Mouse (Mus musculus) MEL (cell line): ENCODE results near the gene Ankrd24. TPM values are rescaled to one million over a fixed set of nuclear protein-coding genes. Genes with fewer than 3 reads are reported as not detected.

Experiments
- DNase-seq: peaks from one replicate; pipeline ENCODE4 v3.0.0; 2011; ENCODE audit warnings: low read depth, low spot score
- H3K27ac ChIP-seq: 2 replicates; pipeline ENCODE4 v1.5.1; 2012; ENCODE audit warnings: low read depth, mild to moderate bottlenecking, control low read depth, low read length, moderate library complexity; ENCODE audit not compliant: control insufficient read depth
- H3K27me3 ChIP-seq, 2 experiments: fragments of 150-350 bp in 1 of 2; sonication (generic) in 1 of 2; 2 replicates each; pipeline ENCODE4 v1.6.1; 2012; ENCODE audit warnings: low read length in 2 of 2, mild to moderate bottlenecking in 2 of 2, improper control_type of control experiment in 1 of 2, moderate library complexity in 1 of 2; ENCODE audit not compliant: insufficient read depth in 2 of 2, control insufficient read depth in 1 of 2
- H3K36me3 ChIP-seq, 2 experiments: 2 replicates each; pipeline ENCODE4 v1.6.1; 2012 to 2014; ENCODE audit warnings: low read length in 2 of 2, improper control_type of control experiment in 1 of 2, inconsistent platforms in 1 of 2, mild to moderate bottlenecking in 1 of 2; ENCODE audit not compliant: insufficient read depth in 2 of 2, control insufficient read depth in 1 of 2
- H3K4me1 ChIP-seq, 2 experiments: fragments of 150-350 bp in 1 of 2; sonication (generic) in 1 of 2; 2 replicates each; pipeline ENCODE4 v1.6.1; 2012; ENCODE audit warnings: low read length in 2 of 2, improper control_type of control experiment in 1 of 2, mild to moderate bottlenecking in 1 of 2; ENCODE audit not compliant: insufficient read depth in 2 of 2, control insufficient read depth in 1 of 2
- H3K4me3 ChIP-seq, 2 experiments: fragments of 150-350 bp in 1 of 2; sonication (generic) in 1 of 2; 2 replicates each; pipeline ENCODE4 v1.5.1; 2012; ENCODE audit warnings: low read depth in 2 of 2, low read length in 2 of 2, mild to moderate bottlenecking in 2 of 2, moderate library complexity in 2 of 2, control low read depth in 1 of 2, improper control_type of control experiment in 1 of 2; ENCODE audit not compliant: control insufficient read depth in 1 of 2, insufficient read depth in 1 of 2
- H3K79me2 ChIP-seq: 2 replicates; pipeline ENCODE4 v1.6.1; 2012; ENCODE audit warnings: mild to moderate bottlenecking, low read length, moderate library complexity; ENCODE audit not compliant: control insufficient read depth, poor library complexity, insufficient read depth
- H3K9ac ChIP-seq: 2 replicates; pipeline ENCODE4 v1.6.1; 2012; ENCODE audit warnings: low read depth, mild to moderate bottlenecking, control low read depth, low read length, moderate library complexity; ENCODE audit not compliant: control insufficient read depth, poor library complexity, severe bottlenecking
- H3K9me3 ChIP-seq: fragments of 150-350 bp; sonication (generic); replicated peaks from 2 replicates; pipeline ENCODE4 v1.6.1; 2012; ENCODE audit warnings: mild to moderate bottlenecking, low read length, improper control_type of control experiment, moderate library complexity; ENCODE audit not compliant: insufficient read depth
- BHLHE40 ChIP-seq: IDR thresholded peaks from 2 replicates; pipeline ENCODE4 v1.6.1; 2012; ENCODE audit warnings: low read depth, mild to moderate bottlenecking, inconsistent platforms, low read length, improper control_type of control experiment, borderline replicate concordance
- E2F4 ChIP-seq: IDR thresholded peaks from 2 replicates; pipeline ENCODE4 v1.6.1; 2011; ENCODE audit warnings: low read depth, low read length, improper control_type of control experiment, borderline replicate concordance
- EP300 ChIP-seq, 2 experiments: IDR thresholded peaks; 2 replicates each; pipeline ENCODE4 v1.6.1; 2011; ENCODE audit warnings: improper control_type of control experiment in 2 of 2, low read length in 2 of 2, low read depth in 1 of 2, mild to moderate bottlenecking in 1 of 2
- GABPA ChIP-seq: IDR thresholded peaks from 2 replicates; pipeline ENCODE4 v1.6.1; 2012; ENCODE audit warnings: low read depth, mild to moderate bottlenecking, inconsistent platforms, low read length, improper control_type of control experiment, moderate library complexity
- GATA1 ChIP-seq: IDR thresholded peaks from 2 replicates; pipeline ENCODE4 v1.6.1; 2011; ENCODE audit warnings: low read depth, low read length, improper control_type of control experiment
- HCFC1 ChIP-seq: IDR thresholded peaks from 2 replicates; pipeline ENCODE4 v1.6.1; 2012; ENCODE audit warnings: low read depth, mild to moderate bottlenecking, inconsistent platforms, low read length, improper control_type of control experiment, moderate library complexity
- JUND ChIP-seq: IDR thresholded peaks from 2 replicates; pipeline ENCODE4 v1.6.1; 2011; ENCODE audit warnings: low read depth, mild to moderate bottlenecking, improper control_type of control experiment, low read length
- KAT2A ChIP-seq: conservative IDR thresholded peaks from 2 replicates; pipeline ENCODE4 v1.6.1; 2012; ENCODE audit warnings: low read depth, low read length, improper control_type of control experiment, inconsistent platforms
- MAFK ChIP-seq: IDR thresholded peaks from 2 replicates; pipeline ENCODE4 v1.6.1; 2011; ENCODE audit warnings: low read depth, mild to moderate bottlenecking, low read length, improper control_type of control experiment, borderline replicate concordance
- MAX ChIP-seq: IDR thresholded peaks from 2 replicates; pipeline ENCODE4 v1.6.1; 2011; ENCODE audit warnings: low read length, improper control_type of control experiment
- MAZ ChIP-seq: IDR thresholded peaks from 2 replicates; pipeline ENCODE4 v1.6.1; 2012; ENCODE audit warnings: low read depth, mild to moderate bottlenecking, inconsistent platforms, low read length, improper control_type of control experiment
- MEF2A ChIP-seq: IDR thresholded peaks from 2 replicates; pipeline ENCODE4 v1.6.1; 2014; ENCODE audit warnings: low read depth, mild to moderate bottlenecking, inconsistent platforms, low read length, improper control_type of control experiment; ENCODE audit not compliant: poor library complexity, insufficient replicate concordance, severe bottlenecking; ENCODE audit errors: extremely low read depth
- MXI1 ChIP-seq: IDR thresholded peaks from 2 replicates; pipeline ENCODE4 v1.6.1; 2011; ENCODE audit warnings: mild to moderate bottlenecking, low read depth, low read length, improper control_type of control experiment
- MYB ChIP-seq: IDR thresholded peaks from 2 replicates; pipeline ENCODE4 v1.6.1; 2011; ENCODE audit warnings: mild to moderate bottlenecking, low read depth, low read length, improper control_type of control experiment
- MYC ChIP-seq: IDR thresholded peaks from 2 replicates; pipeline ENCODE4 v1.6.1; 2011; ENCODE audit warnings: low read depth, mild to moderate bottlenecking, low read length, improper control_type of control experiment, moderate library complexity
- NELFE ChIP-seq: IDR thresholded peaks from 2 replicates; pipeline ENCODE4 v1.6.1; 2011; ENCODE audit warnings: low read depth, low read length, improper control_type of control experiment
- NRF1 ChIP-seq: IDR thresholded peaks from 2 replicates; pipeline ENCODE4 v1.6.1; 2014; ENCODE audit warnings: low read depth, mild to moderate bottlenecking, inconsistent platforms, low read length, improper control_type of control experiment, moderate library complexity; ENCODE audit not compliant: poor library complexity, insufficient read depth, severe bottlenecking
- POLR2A ChIP-seq, 2 experiments: IDR thresholded peaks; 2 replicates each; pipeline ENCODE4 v1.6.1; 2011 to 2012; ENCODE audit warnings: low read length in 2 of 2, mild to moderate bottlenecking in 2 of 2, control low read depth in 1 of 2, improper control_type of control experiment in 1 of 2, low read depth in 1 of 2, moderate library complexity in 1 of 2; ENCODE audit not compliant: control insufficient read depth in 1 of 2, insufficient read depth in 1 of 2, poor library complexity in 1 of 2
- POLR2AphosphoS2 ChIP-seq: IDR thresholded peaks from 2 replicates; pipeline ENCODE4 v1.6.1; 2011; ENCODE audit warnings: low read length, improper control_type of control experiment
- POLR2AphosphoS5 ChIP-seq: IDR thresholded peaks from 2 replicates; pipeline ENCODE4 v1.6.1; 2012; ENCODE audit warnings: low read depth, borderline replicate concordance, mild to moderate bottlenecking, inconsistent platforms, low read length, moderate library complexity, mixed read lengths
- RAD21 ChIP-seq: IDR thresholded peaks from 2 replicates; pipeline ENCODE4 v1.6.1; 2011; ENCODE audit warnings: mild to moderate bottlenecking, low read depth, low read length, improper control_type of control experiment
- RCOR1 ChIP-seq: IDR thresholded peaks from 2 replicates; pipeline ENCODE4 v1.6.1; 2012; ENCODE audit warnings: low read depth, mild to moderate bottlenecking, inconsistent platforms, low read length, improper control_type of control experiment
- SIN3A ChIP-seq: IDR thresholded peaks from 2 replicates; pipeline ENCODE4 v1.6.1; 2012; ENCODE audit warnings: low read length, improper control_type of control experiment, inconsistent platforms
- TAL1 ChIP-seq: IDR thresholded peaks from 2 replicates; pipeline ENCODE4 v1.6.1; 2012; ENCODE audit warnings: mild to moderate bottlenecking, inconsistent platforms, low read length, moderate library complexity, mixed read lengths
- TCF12 ChIP-seq: IDR thresholded peaks from 2 replicates; pipeline ENCODE4 v1.6.1; 2014; ENCODE audit warnings: low read depth, mild to moderate bottlenecking, inconsistent platforms, low read length, improper control_type of control experiment, moderate library complexity
- USF1 ChIP-seq: IDR thresholded peaks from 2 replicates; pipeline ENCODE4 v1.6.1; 2014; ENCODE audit warnings: low read depth, mild to moderate bottlenecking, inconsistent platforms, low read length, improper control_type of control experiment, moderate library complexity
- USF2 ChIP-seq, 2 experiments: IDR thresholded peaks; 2 replicates each; pipeline ENCODE4 v1.6.1; 2011 to 2012; ENCODE audit warnings: improper control_type of control experiment in 2 of 2, low read length in 2 of 2, borderline replicate concordance in 1 of 2, inconsistent platforms in 1 of 2, low read depth in 1 of 2, mild to moderate bottlenecking in 1 of 2; ENCODE audit not compliant: insufficient read depth in 1 of 2
- ZC3H11A ChIP-seq: IDR thresholded peaks from 2 replicates; pipeline ENCODE4 v1.6.1; 2012; ENCODE audit warnings: low read depth, mild to moderate bottlenecking, inconsistent platforms, low read length, improper control_type of control experiment
- ZKSCAN1 ChIP-seq: IDR thresholded peaks from 2 replicates; pipeline ENCODE4 v1.6.1; 2012; ENCODE audit warnings: low read depth, mild to moderate bottlenecking, inconsistent platforms, low read length, improper control_type of control experiment, moderate library complexity
- ZNF384 ChIP-seq: IDR thresholded peaks from 2 replicates; pipeline ENCODE4 v1.6.1; 2012; ENCODE audit warnings: low read depth, mild to moderate bottlenecking, inconsistent platforms, low read length, improper control_type of control experiment
- polyA plus RNA-seq, 2 experiments: library from polyadenylated mRNA; stranded (reverse) in 1 of 2; unstranded in 1 of 2; fragments of >175 nt in 1 of 2; fragments of >200 nt in 1 of 2; gene quantifications; 2 replicates each; pipeline versions ENCODE4 v1.2.1 to v1.2.4; 2012; ENCODE audit warnings: low replicate concordance in 2 of 2, low read depth in 1 of 2; ENCODE audit not compliant: insufficient read length in 2 of 2, insufficient read depth in 1 of 2, missing spikeins in 1 of 2
- total RNA-seq: library from RNA; depleted of rRNA; stranded (reverse); fragments of 300-350 nt; gene quantifications from 2 replicates; pipeline ENCODE4 v1.2.3, GENCODE M21; 2012

The Ankrd24 gene
- total and polyA plus RNA-seq, 3 experiments, result 4.5 to 14.6 TPM; not detected in 1

- TF ChIP-seq EP300 (IDR thresholded peaks at IDR 0.05; ENCODE audit: low read depth in 1 of 2, low read length in 2 of 2), result no peak; a peak in 1 of 4 replicates
Measured at GRCm38 (mm10) chr10:81602741-81603151, 25.6 kb upstream of the Ankrd24 start (continued).

- Histone ChIP-seq H3K9ac (peak overlapping the region; percentile 82), H3K4me1 (peaks cover 12 to 25% of the 10 kb centered on the region in 2 experiments), H3K27me3 (no peaks in the 10 kb centered on the region), H3K9me3 (no peaks in the 10 kb centered on the region), H3K79me2 (no peaks in the 10 kb centered on the region; the same call in 1 of the 2 replicates), H3K27ac (peak overlapping the region; percentile 80), H3K4me3 (peak overlapping the region; percentile 60 to 64), H3K36me3 (peaks cover 0 to 18% of the 10 kb centered on the region in 2 experiments; a peak in 2 of 4 replicates)
- TF ChIP-seq NRF1 (no peak; the same call in 1 of the 2 replicates), SIN3A (no peak), BHLHE40 (peak; percentile 90; the same call in 1 of the 2 replicates), GATA1 (no peak), POLR2AphosphoS2 (no peak), JUND (no peak), TAL1 (no peak), ZKSCAN1 (no peak), MYC (no peak), ZNF384 (no peak), TCF12 (0 out of 2 replicates have a peak, but pooled peaks have one; percentile 15), E2F4 (no peak), NELFE (no peak; the same call in 1 of the 2 replicates), ZC3H11A (no peak), USF1 (peak; percentile 82), MAX (no peak; the same call in 1 of the 2 replicates), MAFK (no peak), MYB (no peak), POLR2A (IDR thresholded peaks at IDR 0.05; ENCODE audit: control insufficient read depth in 1 of 2, insufficient read depth in 1 of 2, low read depth in 1 of 2, low read length in 2 of 2, poor library complexity in 1 of 2) (no peak), POLR2AphosphoS5 (peak; percentile 88; the same call in 1 of the 2 replicates), MEF2A (no peak), RCOR1 (no peak), EP300 (IDR thresholded peaks at IDR 0.05; ENCODE audit: low read depth in 1 of 2, low read length in 2 of 2) (no peak), MXI1 (no peak; the same call in 1 of the 2 replicates), RAD21 (no peak), KAT2A (peak; percentile 36; the same call in 1 of the 2 replicates), GABPA (no peak), USF2 (IDR thresholded peaks at IDR 0.05; ENCODE audit: borderline replicate concordance in 1 of 2, insufficient read depth in 1 of 2, low read depth in 1 of 2, low read length in 2 of 2) (peak in 1 of 2 experiments; percentile 53; a peak in 1 of 4 replicates), HCFC1 (0 out of 2 replicates have a peak, but pooled peaks have one; percentile 15), MAZ (peak; percentile 34; the same call in 1 of the 2 replicates)
- DNase-seq, result no peak
Measured at GRCm38 (mm10) chr10:81604019-81604967, 24.0 kb upstream of the Ankrd24 start.
